Mouse (Mus musculus): Measurements from ENCODE around the gene Ccdc171.
"Not testable (repeated sequence)": the region's sequence is repeated elsewhere in the genome, so short reads cannot be mapped to it uniquely, and the experiment has no call there.

Gene Ccdc171

GRCm38 (mm10) chr4:83657021-83657420 lies 131.7 kb downstream of the Ccdc171 start:
- no peak for DNase-seq (ENCODE audit: low spot score)

- DNase-seq (ENCODE audit: low spot score): no peak
These were observed 133.1 kb downstream of the Ccdc171 start for GRCm38 (mm10) chr4:83658415-83658814.

- DNase-seq (ENCODE audit: low spot score): no peak
These were observed 134.1 kb downstream of the Ccdc171 start for GRCm38 (mm10) chr4:83659411-83659810.

GRCm38 (mm10) chr4:83661519-83662271 lies 136.3 kb downstream of the Ccdc171 start:
- no peak for DNase-seq (ENCODE audit: low spot score)

- no peak for DNase-seq (ENCODE audit: low spot score)
These were observed 137.0 kb downstream of the Ccdc171 start for GRCm38 (mm10) chr4:83662301-83662700.

GRCm38 (mm10) chr4:83669552-83669951 lies 144.2 kb downstream of the Ccdc171 start:
- no peak for DNase-seq (ENCODE audit: low spot score)

- DNase-seq (ENCODE audit: low spot score): not testable (repeated sequence)
These were observed 150.0 kb downstream of the Ccdc171 start for GRCm38 (mm10) chr4:83675308-83675707.

- DNase-seq (ENCODE audit: low spot score): peak; percentile 26
These were observed 151.1 kb downstream of the Ccdc171 start for GRCm38 (mm10) chr4:83676444-83676843.

- no peak for DNase-seq (ENCODE audit: low spot score)
These were observed 155.7 kb downstream of the Ccdc171 start for GRCm38 (mm10) chr4:83681081-83681480.

- DNase-seq (ENCODE audit: low spot score): no peak
These were observed 157.5 kb downstream of the Ccdc171 start for GRCm38 (mm10) chr4:83682866-83683265.

GRCm38 (mm10) chr4:83700190-83700589 lies 174.8 kb downstream of the Ccdc171 start:
- no peak for DNase-seq (ENCODE audit: low spot score)

GRCm38 (mm10) chr4:83716996-83717395 lies 191.7 kb downstream of the Ccdc171 start:
- DNase-seq (ENCODE audit: low spot score): no peak

- no peak for DNase-seq (ENCODE audit: low spot score)
These were observed 194.5 kb downstream of the Ccdc171 start for GRCm38 (mm10) chr4:83719816-83720215.

- DNase-seq (ENCODE audit: low spot score): no peak
These were observed 199.8 kb downstream of the Ccdc171 start for GRCm38 (mm10) chr4:83725136-83725535.

- no peak for DNase-seq (ENCODE audit: low spot score)
These were observed 214.0 kb downstream of the Ccdc171 start for GRCm38 (mm10) chr4:83739137-83739890.

- no peak for DNase-seq (ENCODE audit: low spot score)
These were observed 214.5 kb downstream of the Ccdc171 start for GRCm38 (mm10) chr4:83739891-83740277.

- DNase-seq (ENCODE audit: low spot score): no peak
These were observed 217.6 kb downstream of the Ccdc171 start for GRCm38 (mm10) chr4:83742806-83743460.

GRCm38 (mm10) chr4:83775136-83775535 lies 249.8 kb downstream of the Ccdc171 start:
- no peak for DNase-seq (ENCODE audit: low spot score)

GRCm38 (mm10) chr4:83780044-83780443 lies 254.7 kb downstream of the Ccdc171 start:
- no peak for DNase-seq (ENCODE audit: low spot score)

GRCm38 (mm10) chr4:83785115-83785514 lies 259.8 kb downstream of the Ccdc171 start:
- no peak for DNase-seq (ENCODE audit: low spot score)

- no peak for DNase-seq (ENCODE audit: low spot score)
These were observed 266.5 kb downstream of the Ccdc171 start for GRCm38 (mm10) chr4:83791811-83792210.

GRCm38 (mm10) chr4:83794315-83794922 lies 269.1 kb downstream of the Ccdc171 start:
- peak; percentile 61 for DNase-seq (ENCODE audit: low spot score)

Measured in layer of hippocampus, adult 11-12 months (tissue).